Mouse (Mus musculus): Measurements from ENCODE around the gene Gm9049. TPM values are rescaled to one million over a fixed set of nuclear protein-coding genes. Genes with fewer than 3 reads are reported as not detected.
"Not testable (repeated sequence)": the region's sequence is repeated elsewhere in the genome, so short reads cannot be mapped to it uniquely, and the experiment has no call there.

Gene Gm9049
- total RNA-seq (2021), result under 1 TPM in 1 of 2 experiments, not detected in 1; 0.12 TPM
- long read RNA-seq, result 0 reads

DNA sequence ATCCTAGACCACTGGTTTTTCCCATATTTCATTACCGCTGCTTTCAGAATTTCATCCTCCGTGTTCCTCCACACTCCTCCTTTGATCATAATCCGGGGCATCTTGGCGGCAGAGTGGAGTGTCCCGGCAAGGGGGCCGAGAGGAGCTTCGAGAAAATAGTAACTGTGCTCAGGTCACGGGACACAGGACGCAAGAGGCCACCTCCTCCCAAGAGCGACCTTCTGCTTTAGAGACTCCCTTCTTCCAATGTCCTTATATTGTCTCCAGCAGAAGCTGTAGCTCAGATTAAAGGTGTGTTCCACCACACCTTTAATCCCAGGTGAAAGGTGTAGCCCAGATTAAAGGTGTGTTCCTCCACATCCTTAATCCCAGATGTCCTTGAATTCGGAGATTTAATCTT is at the start of gene Gm9049:
Gene Gm9049 (minus strand): TSS at position 101 of the 400 bp plus-strand sequence.
- not testable (repeated sequence) for DNase-seq (ENCODE audit: low spot score in 2 of 2)

GRCm38 (mm10) chr10:118399917-118400316 is 46.0 kb upstream of the Gm9049 start:
- peak in 1 of 2 experiments; percentile 2 for DNase-seq (ENCODE audit: low spot score in 2 of 2)

GRCm38 (mm10) chr10:118370443-118370842 is 16.5 kb upstream of the Gm9049 start:
- DNase-seq (ENCODE audit: low spot score in 2 of 2), result peak; percentile 77 to 87

GRCm38 (mm10) chr10:118369518-118369917 is 15.6 kb upstream of the Gm9049 start:
- no peak for DNase-seq (ENCODE audit: low spot score in 2 of 2)

DNA sequence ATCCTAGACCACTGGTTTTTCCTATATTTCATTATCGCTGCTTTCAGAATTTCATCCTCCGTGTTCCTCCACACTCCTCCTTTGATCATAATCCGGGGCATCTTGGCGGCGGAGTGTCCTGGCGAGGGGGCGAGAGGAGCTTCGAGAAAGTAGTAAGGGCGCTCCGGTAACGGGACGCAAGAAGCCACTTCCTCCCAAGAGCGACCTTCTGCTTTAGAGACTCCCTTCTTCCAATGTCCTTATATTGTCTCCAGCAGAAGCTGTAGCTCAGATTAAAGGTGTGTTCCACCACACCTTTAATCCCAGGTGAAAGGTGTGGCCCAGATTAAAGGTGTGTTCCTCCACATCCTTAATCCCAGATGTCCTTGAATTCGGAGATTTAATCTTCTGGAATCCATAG is 5.3 kb downstream of the Gm9049 start, which contains the start of gene Gm9048:
Gene Gm9048 (minus strand): TSS at position 101 of the 400 bp plus-strand sequence.
- not testable (repeated sequence) for DNase-seq (ENCODE audit: low spot score in 2 of 2)

GRCm38 (mm10) chr10:118343155-118343554 is 10.8 kb downstream of the Gm9049 start, which contains the start of gene Gm9046:
TSS of gene Gm9046 (minus strand) at chr10:118343255.
- DNase-seq (ENCODE audit: low spot score in 2 of 2), result not testable (repeated sequence)

DNA sequence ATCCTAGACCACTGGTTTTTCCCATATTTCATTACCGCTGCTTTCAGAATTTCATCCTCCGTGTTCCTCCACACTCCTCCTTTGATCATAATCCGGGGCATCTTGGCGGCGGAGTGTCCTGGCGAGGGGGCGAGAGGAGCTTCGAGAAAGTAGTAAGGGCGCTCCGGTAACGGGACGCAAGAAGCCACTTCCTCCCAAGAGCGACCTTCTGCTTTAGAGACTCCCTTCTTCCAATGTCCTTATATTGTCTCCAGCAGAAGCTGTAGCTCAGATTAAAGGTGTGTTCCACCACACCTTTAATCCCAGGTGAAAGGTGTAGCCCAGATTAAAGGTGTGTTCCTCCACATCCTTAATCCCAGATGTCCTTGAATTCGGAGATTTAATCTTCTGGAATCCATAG is 16.2 kb downstream of the Gm9049 start, which contains the start of gene Gm9045:
Gene Gm9045 (minus strand): TSS at position 101 of the 400 bp plus-strand sequence.
- DNase-seq (ENCODE audit: low spot score in 2 of 2), result not testable (repeated sequence)

- not testable (repeated sequence) for DNase-seq (ENCODE audit: low spot score in 2 of 2)
Measured at GRCm38 (mm10) chr10:118332308-118332707, 21.6 kb downstream of the Gm9049 start, which contains the start of gene Gm9044. TSS of gene Gm9044 (minus strand) at chr10:118332408.

- DNase-seq (ENCODE audit: low spot score in 2 of 2), result not testable (repeated sequence)
Measured at GRCm38 (mm10) chr10:118326869-118327268, 27.0 kb downstream of the Gm9049 start, which contains the start of gene Gm9040. TSS of gene Gm9040 (minus strand) at chr10:118326969.

DNA sequence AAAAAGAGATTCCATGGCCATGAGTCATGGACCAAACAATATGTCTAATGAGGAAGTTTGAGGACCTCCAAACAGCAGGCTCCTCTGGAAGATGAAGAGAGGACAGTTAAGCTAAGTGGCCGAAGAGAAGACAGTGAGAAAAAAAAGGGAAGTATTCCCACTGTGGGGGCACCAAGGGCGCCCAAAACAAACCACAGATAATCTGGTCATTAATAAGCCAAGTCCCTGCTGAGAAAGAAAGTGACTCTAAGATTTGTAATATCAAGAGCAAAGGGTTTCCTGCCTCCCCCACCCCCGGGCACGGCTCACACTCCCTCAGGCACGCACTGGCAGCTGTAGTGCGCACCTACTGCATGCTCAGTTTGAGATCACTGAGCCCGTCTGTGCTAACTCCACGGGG is 34.9 kb downstream of the Gm9049 start:
- no peak for DNase-seq (ENCODE audit: low spot score in 2 of 2)

- not testable (repeated sequence) for DNase-seq (ENCODE audit: low spot score in 2 of 2)
Measured at GRCm38 (mm10) chr10:118302133-118302532, 51.8 kb downstream of the Gm9049 start.

Other genes starting within 250 kb of the Gm9049 start
- 1 to 10 TPM; 7.3 to 7.7 TPM for gene Mdm1, start 212.3 kb downstream of the Gm9049 start, total RNA-seq (2021)
- gene Il22, start 149.2 kb downstream of the Gm9049 start, total RNA-seq (2021), result not detected
- gene Gm32717, start 113.3 kb downstream of the Gm9049 start, total RNA-seq (2021), result under 1 TPM; 0.74 to 0.97 TPM
- gene Gm32802, start 95.4 kb downstream of the Gm9049 start, total RNA-seq (2021), result under 1 TPM; 0.74 to 0.97 TPM
- not detected for gene Iltifb, start 59.1 kb downstream of the Gm9049 start, total RNA-seq (2021)
- gene Gm9040, start 27.1 kb downstream of the Gm9049 start, total RNA-seq (2021), result not detected
- gene Gm9044, start 21.7 kb downstream of the Gm9049 start, total RNA-seq (2021), result not detected
- gene Gm9045, start 16.3 kb downstream of the Gm9049 start, total RNA-seq (2021), result under 1 TPM in 1 of 2 experiments, not detected in 1; 0.12 TPM
- gene Gm9046, start 10.8 kb downstream of the Gm9049 start, total RNA-seq (2021), result not detected
- gene Gm9048, start 5.4 kb downstream of the Gm9049 start, total RNA-seq (2021), result not detected
- gene Ifng, start 86.9 kb upstream of the Gm9049 start, total RNA-seq (2021), result not detected

Measured in layer of hippocampus, adult 18-20 months (tissue).